Mouse (Mus musculus) liver, embryonic 15.5 days (tissue): ENCODE measurements around the gene Gpr107. TPM values are rescaled to one million over a fixed set of nuclear protein-coding genes. Genes with fewer than 3 reads are reported as not detected.

Source experiments
- ATAC-seq: fragments of 200-750 bp; cut with Nextera tagmentation; 2 replicates; pipeline ENCODE4 v1.8.0; 2017; ENCODE audit warnings: moderate number of reproducible peaks, mild to moderate bottlenecking, moderate library complexity; ENCODE audit not compliant: insufficient read depth
- H3K27ac ChIP-seq: fragments of 300-500 bp; sonication (generic); replicated peaks from 2 replicates; pipeline ENCODE4 v1.5.1; 2015; ENCODE audit warnings: mild to moderate bottlenecking, inconsistent platforms
- H3K27me3 ChIP-seq: fragments of 300-500 bp; sonication (generic); 2 replicates; pipeline ENCODE4 v1.6.1; 2015; ENCODE audit warnings: mild to moderate bottlenecking, inconsistent platforms
- H3K36me3 ChIP-seq: fragments of 300-500 bp; sonication (generic); replicated peaks from 2 replicates; pipeline ENCODE4 v1.6.1; 2015; ENCODE audit warnings: moderate library complexity, mild to moderate bottlenecking, inconsistent platforms
- H3K4me1 ChIP-seq: fragments of 300-500 bp; sonication (generic); replicated peaks from 2 replicates; pipeline ENCODE4 v1.6.1; 2015; ENCODE audit warnings: inconsistent platforms
- H3K4me2 ChIP-seq: fragments of 300-500 bp; sonication (generic); 2 replicates; pipeline ENCODE4 v1.6.1; 2015; ENCODE audit warnings: moderate library complexity, mild to moderate bottlenecking, inconsistent platforms
- H3K4me3 ChIP-seq: fragments of 300-500 bp; sonication (generic); replicated peaks from 2 replicates; pipeline ENCODE4 v1.5.1; 2015; ENCODE audit warnings: mild to moderate bottlenecking, inconsistent platforms
- H3K9ac ChIP-seq: fragments of 300-500 bp; sonication (generic); 2 replicates; pipeline ENCODE4 v1.6.1; 2015; ENCODE audit warnings: moderate library complexity, mild to moderate bottlenecking, inconsistent platforms
- H3K9me3 ChIP-seq: fragments of 300-500 bp; sonication (generic); replicated peaks from 2 replicates; pipeline ENCODE4 v1.6.1; 2016; ENCODE audit warnings: inconsistent platforms
- WGBS: fragments of 180-500 bp; shearing (Covaris S2); methylation state at CpG from one replicate; pipeline ENCODE4 v1.1.7; 2015; ENCODE audit warnings: mixed read lengths; ENCODE audit not compliant: insufficient replicate concordance; 5-methylcytosine and 5-hydroxymethylcytosine counted together
- polyA plus RNA-seq: library from polyadenylated mRNA; unstranded; fragments of >200 nt; fragmentation: Nextera tagmentation; extraction: Ambion mirVana; gene quantifications from 2 replicates; pipeline ENCODE4 v1.2.1, GENCODE M21; 2015

The Gpr107 gene
- polyA plus RNA-seq, 1 experiment from 2014 or later, result 10.4 TPM

DNA sequence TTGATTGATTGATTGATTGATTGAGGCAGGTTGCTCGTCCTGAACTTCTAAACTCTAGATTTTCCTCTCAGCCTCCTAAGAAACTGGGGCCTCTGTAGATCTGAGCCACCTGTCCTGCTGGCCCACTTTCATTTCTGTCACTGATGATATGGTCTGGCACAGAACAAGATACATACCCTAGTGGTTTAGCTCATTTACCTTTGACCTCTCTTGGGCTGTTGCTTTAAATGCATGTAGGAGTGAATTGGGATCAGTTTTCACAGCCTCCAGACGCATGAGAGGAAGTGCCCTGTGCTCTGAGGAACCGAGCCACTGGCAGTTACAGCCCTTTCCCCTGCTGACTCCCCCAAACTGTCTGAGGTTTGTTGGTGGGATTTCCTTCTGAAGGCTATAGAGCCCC is 50.2 kb downstream of the Gpr107 start:
- no peak for ATAC-seq
- peak overlapping the region; percentile 12; the same call in 1 of the 2 replicates for H3K9ac ChIP-seq

DNA sequence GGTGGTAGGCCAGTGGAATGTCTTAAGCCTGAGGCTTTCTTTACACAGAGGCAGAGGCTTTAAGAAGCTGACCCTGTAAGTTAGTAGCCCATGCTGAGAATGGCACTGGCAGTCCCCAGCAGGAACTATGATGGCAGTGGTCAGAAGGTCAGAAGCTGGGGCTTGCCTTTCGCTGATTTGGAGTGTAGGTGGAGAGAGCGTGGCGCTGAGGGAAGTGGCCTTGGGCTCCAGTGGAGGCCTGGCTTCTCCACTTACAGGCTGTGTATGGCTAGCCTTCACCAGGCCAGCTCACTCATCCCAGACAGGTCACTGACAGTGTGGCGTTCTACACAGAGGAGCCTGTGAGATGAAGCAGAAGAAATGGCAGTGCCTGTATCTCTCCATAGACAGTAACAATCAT is 50.8 kb downstream of the Gpr107 start:
- 74% methylated on average over 4 of the region's 4 CpGs for WGBS
- no peak overlapping the region for H3K4me2 ChIP-seq
- H3K27ac ChIP-seq, result peak overlapping the region; percentile 69
- H3K9ac ChIP-seq, result no peak overlapping the region
- H3K9me3 ChIP-seq, result no peaks in the 10 kb centered on the region
- H3K27me3 ChIP-seq, result no peaks in the 10 kb centered on the region
- ATAC-seq, result no peak
- peaks cover 21% of the 10 kb centered on the region for H3K4me1 ChIP-seq
- H3K36me3 ChIP-seq, result peaks cover 3% of the 10 kb centered on the region; the same call in 1 of the 2 replicates
- no peak overlapping the region for H3K4me3 ChIP-seq

More for the DNA sequence above, 50.2 kb downstream of the Gpr107 start:
- Histone ChIP-seq H3K4me3 (no peak overlapping the region), H3K27me3 (no peaks in the 10 kb centered on the region), H3K9me3 (no peaks in the 10 kb centered on the region), H3K27ac (peak overlapping the region; percentile 69), H3K36me3 (0 out of 2 replicates have a peak, but pooled peaks cover 5% of the 10 kb centered on the region), H3K4me2 (no peak overlapping the region), H3K4me1 (peaks cover 21% of the 10 kb centered on the region)
- 31% methylated on average over 3 of the region's 3 CpGs for WGBS

DNA sequence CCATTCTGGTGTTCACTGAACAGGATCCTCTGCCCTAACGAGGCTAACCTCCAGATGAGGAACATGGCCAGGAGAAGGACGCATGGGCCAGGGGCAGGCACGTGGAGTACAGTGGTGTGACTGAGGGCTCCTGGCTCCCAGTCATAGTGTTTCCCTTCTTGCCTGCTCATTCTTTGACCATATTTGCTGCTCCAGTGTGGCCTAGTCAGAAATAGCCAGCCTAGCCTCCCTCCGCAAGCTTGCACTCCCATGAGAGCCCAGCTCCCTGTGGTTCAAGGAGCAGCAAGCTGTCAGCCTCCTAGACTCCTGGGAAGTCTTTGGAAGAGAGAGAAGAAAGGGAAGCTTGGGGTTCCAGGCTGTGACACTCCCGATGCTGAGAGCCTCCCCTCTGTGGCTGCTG is 52.6 kb downstream of the Gpr107 start:
- Histone ChIP-seq H3K4me1 (peaks cover 21% of the 10 kb centered on the region), H3K9ac (no peak overlapping the region), H3K9me3 (no peaks in the 10 kb centered on the region), H3K27me3 (no peaks in the 10 kb centered on the region), H3K27ac (no peak overlapping the region), H3K36me3 (peaks cover 12% of the 10 kb centered on the region; the same call in 1 of the 2 replicates), H3K4me3 (no peak overlapping the region), H3K4me2 (no peak overlapping the region)
- ATAC-seq, result no peak
- WGBS, result 66% methylated on average over 5 of the region's 5 CpGs

DNA sequence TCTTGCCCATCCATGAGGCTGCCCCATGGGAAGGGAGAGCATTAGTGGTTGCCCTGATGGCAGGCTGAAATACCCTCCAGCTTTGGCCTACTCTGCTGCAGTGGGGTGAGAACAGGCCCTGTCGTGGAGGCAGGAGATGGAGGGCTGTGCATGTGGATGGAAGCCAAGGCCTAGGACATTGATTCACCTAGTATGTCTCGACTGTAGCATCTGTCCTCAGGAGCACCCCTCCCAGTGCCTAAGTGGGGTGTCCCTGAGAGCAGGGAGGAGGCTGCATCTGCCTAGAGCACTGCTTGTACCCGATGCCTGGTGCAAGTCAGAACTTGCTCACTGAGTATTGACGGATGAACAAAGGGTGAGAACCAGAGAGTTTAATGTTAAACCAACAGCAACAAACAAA is 54.1 kb downstream of the Gpr107 start:
- no peak overlapping the region for H3K9ac ChIP-seq
- no peak for ATAC-seq
- WGBS, result 70% methylated on average over 4 of the region's 4 CpGs
- no peak overlapping the region for H3K27ac ChIP-seq
- no peak overlapping the region for H3K4me3 ChIP-seq
- no peak overlapping the region for H3K4me2 ChIP-seq
- no peaks in the 10 kb centered on the region for H3K27me3 ChIP-seq
- peaks cover 19% of the 10 kb centered on the region; the same call in 1 of the 2 replicates for H3K36me3 ChIP-seq
- H3K9me3 ChIP-seq, result no peaks in the 10 kb centered on the region
- H3K4me1 ChIP-seq, result peaks cover 20% of the 10 kb centered on the region

DNA sequence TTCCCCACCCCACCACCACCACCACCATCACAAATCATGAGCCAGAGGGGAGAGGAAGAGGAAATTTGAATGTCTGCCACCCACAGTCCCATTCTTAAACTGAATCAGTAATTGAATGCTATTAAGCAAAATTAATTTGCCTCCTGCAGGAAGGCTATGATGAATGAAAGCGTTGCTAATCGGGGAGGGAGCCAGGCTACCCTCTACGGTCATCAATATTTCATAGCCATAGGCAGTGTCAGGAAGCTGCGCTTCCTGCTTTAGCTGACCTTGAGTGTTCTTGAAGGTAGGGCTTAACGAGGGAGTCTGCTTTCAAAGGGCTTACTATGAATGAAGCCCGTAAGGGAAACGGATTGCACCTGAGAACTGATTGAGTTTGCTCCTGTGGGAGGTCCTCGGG is 54.8 kb downstream of the Gpr107 start:
- 68% methylated on average over 8 of the region's 8 CpGs for WGBS
- H3K27me3 ChIP-seq, result no peaks in the 10 kb centered on the region
- H3K4me2 ChIP-seq, result no peak overlapping the region
- H3K4me1 ChIP-seq, result peaks cover 18% of the 10 kb centered on the region
- no peak overlapping the region for H3K9ac ChIP-seq
- H3K27ac ChIP-seq, result no peak overlapping the region
- peaks cover 20% of the 10 kb centered on the region; the same call in 1 of the 2 replicates for H3K36me3 ChIP-seq
- no peak for ATAC-seq
- no peaks in the 10 kb centered on the region for H3K9me3 ChIP-seq
- H3K4me3 ChIP-seq, result no peak overlapping the region

DNA sequence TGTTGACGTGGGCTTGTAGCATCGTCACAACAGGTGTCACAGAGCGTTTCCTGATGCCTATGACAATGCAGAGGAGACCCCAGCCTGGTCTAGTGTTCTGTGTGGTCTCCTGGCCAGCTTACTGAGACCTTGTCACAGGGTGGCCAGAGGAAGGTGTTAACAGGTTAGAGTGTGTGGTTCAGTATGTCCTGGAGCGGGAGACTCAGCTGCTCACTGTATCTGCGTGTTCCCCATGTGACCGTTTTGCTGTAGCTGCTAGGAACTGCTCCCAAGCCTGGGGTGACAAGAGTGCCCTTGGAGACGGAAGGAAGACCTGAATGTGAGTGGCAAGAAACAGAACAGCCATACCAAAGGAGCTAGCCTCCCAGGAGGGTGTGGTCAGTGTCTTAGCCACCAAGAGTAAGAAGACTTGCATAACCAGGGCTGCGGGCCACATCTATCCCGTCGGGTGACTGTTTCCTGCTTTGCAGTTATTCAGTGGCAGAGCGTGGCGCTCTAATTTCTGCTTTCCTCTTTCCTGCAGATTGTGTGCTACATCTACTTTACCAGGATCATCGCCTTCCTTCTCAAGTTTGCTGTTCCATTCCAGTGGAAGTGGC is 56.5 kb downstream of the Gpr107 start:
- Histone ChIP-seq H3K4me3 (no peak overlapping the region), H3K4me1 (0 out of 2 replicates have a peak, but pooled peaks cover 7% of the 10 kb centered on the region), H3K9me3 (no peaks in the 10 kb centered on the region), H3K4me2 (no peak overlapping the region), H3K27me3 (no peaks in the 10 kb centered on the region), H3K9ac (no peak overlapping the region), H3K36me3 (peaks cover 27% of the 10 kb centered on the region; the same call in 1 of the 2 replicates), H3K27ac (no peak overlapping the region)
- 68% methylated on average over 13 of the region's 13 CpGs for WGBS
- no peak for ATAC-seq

DNA sequence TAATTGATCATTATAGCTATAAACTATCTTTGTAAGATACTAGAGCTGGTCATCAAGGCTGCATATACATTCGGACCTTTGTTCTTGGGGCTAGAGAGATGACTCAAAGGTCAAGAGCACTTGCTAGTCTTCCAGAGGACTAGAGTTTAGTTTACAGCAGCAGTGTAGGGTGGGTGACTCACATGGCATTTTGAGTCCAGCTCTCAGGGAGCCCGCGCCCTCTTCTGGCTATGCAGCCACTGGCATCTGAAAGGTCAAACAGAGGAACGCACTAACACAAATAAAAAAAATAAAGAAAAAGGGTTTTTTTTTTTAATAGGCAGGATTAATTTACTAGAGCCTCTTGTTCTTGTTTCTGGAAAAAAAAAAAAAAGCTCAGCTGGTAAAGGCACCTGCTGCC is 57.4 kb downstream of the Gpr107 start:
- ATAC-seq, result no peak
- H3K4me2 ChIP-seq, result no peak overlapping the region
- H3K36me3 ChIP-seq, result peaks cover 33% of the 10 kb centered on the region; the same call in 1 of the 2 replicates
- H3K9ac ChIP-seq, result no peak overlapping the region
- WGBS, result 80% methylated on average over 4 of the region's 4 CpGs
- H3K27me3 ChIP-seq, result no peaks in the 10 kb centered on the region
- no peaks in the 10 kb centered on the region for H3K9me3 ChIP-seq
- 0 out of 2 replicates have a peak, but pooled peaks cover 7% of the 10 kb centered on the region for H3K4me1 ChIP-seq
- no peak overlapping the region for H3K27ac ChIP-seq
- H3K4me3 ChIP-seq, result no peak overlapping the region

DNA sequence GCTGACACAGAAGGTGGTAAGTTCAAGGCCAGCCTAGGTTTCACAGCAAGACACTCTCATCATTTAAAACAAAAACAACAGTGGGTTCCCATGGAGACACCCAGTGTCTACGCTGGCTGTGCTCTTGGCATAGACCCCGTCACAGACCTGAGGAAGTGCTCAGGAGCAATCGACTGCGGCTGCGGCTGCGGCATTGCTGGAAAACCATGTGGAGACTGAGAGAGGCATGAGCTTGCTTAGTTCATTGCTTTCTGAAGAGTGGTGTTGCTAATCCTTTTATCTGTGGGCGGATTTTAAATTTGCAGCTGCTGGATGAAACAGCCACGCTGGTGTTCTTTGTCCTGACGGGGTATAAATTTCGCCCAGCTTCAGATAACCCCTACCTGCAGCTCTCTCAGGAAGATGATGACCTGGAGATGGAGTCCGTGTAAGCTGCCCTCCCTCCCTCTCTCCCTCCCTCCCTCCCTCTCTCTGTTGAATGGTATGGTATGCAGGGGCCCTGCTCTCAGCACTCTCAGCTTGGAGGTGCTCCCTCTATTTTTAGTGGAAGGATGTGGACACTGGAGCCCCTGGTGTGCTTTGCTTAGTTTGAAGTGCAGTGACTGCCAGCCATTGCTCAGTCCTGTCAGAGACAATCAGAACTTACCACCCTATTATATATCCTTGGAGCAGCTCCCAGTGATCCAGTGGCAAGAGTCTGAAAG is 58.2 kb downstream of the Gpr107 start:
- Histone ChIP-seq H3K9ac (no peak overlapping the region), H3K4me1 (0 out of 2 replicates have a peak, but pooled peaks cover 7% of the 10 kb centered on the region), H3K36me3 (peaks cover 40% of the 10 kb centered on the region; the same call in 1 of the 2 replicates), H3K4me2 (no peak overlapping the region), H3K4me3 (no peak overlapping the region), H3K9me3 (no peaks in the 10 kb centered on the region), H3K27ac (no peak overlapping the region), H3K27me3 (no peaks in the 10 kb centered on the region)
- ATAC-seq, result no peak
- 78% methylated on average over 11 of the region's 11 CpGs for WGBS

DNA sequence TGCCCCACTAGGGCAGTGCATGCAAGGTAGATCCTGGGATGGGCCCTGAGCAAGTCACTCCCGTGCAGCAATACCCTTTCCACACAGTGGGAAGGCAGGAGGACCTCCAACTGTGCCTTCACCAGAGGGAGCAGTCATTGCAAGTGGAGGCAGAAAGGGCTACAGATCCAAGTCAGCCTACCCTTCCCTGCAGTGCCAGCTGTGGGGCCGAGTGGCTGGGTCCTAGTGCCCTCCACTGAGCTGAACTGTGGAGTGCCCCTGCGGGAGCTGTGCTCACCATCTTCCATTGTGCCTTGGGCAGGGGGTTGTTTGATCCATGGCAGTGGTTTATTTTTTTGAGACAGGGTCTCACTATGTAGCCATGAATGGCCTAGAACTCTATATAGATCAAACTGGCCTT is 59.1 kb downstream of the Gpr107 start:
- Histone ChIP-seq H3K9me3 (no peaks in the 10 kb centered on the region), H3K27ac (no peak overlapping the region), H3K4me1 (0 out of 2 replicates have a peak, but pooled peaks cover under 1% of the 10 kb centered on the region), H3K4me2 (no peak overlapping the region), H3K27me3 (no peaks in the 10 kb centered on the region), H3K36me3 (peaks cover 40% of the 10 kb centered on the region; the same call in 1 of the 2 replicates), H3K4me3 (no peak overlapping the region), H3K9ac (no peak overlapping the region)
- 60% methylated on average over 3 of the region's 3 CpGs for WGBS
- no peak for ATAC-seq

DNA sequence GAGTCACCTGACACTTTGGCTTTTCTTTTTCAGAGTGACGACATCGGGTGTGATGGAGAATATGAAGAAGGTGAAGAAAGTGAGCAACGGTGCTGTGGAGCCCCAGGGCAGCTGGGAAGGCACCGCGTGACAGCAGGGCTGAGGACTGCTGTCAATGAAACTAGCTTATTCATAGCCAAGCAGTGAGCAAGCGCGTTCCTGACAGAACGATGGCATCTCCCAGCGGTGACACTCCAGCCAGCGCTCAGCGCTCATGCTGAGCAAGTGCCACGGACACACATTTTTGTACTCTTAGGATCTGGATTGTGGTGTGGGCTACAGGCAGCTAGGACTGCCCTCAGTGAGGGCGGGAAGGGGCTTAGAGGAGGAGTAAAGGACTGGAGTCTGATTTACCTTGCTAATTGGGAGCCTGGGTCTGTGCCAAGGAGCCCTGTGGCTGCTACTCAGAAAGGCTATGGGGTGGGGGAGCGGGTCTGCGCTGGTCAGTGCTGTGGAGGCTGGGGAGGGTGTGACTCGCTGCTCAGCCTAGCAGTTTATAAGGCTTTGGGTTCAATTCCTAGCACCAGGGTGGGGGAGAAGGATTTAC is 62.2 kb downstream of the Gpr107 start:
- H3K9ac ChIP-seq, result no peak overlapping the region
- no peak for ATAC-seq
- no peak overlapping the region for H3K4me3 ChIP-seq
- H3K27me3 ChIP-seq, result no peaks in the 10 kb centered on the region
- H3K9me3 ChIP-seq, result no peaks in the 10 kb centered on the region
- no peak overlapping the region for H3K4me2 ChIP-seq
- peaks cover 28% of the 10 kb centered on the region; the same call in 1 of the 2 replicates for H3K36me3 ChIP-seq
- H3K4me1 ChIP-seq, result no peaks in the 10 kb centered on the region
- no peak overlapping the region for H3K27ac ChIP-seq
- WGBS, result 88% methylated on average over 16 of the region's 16 CpGs

DNA sequence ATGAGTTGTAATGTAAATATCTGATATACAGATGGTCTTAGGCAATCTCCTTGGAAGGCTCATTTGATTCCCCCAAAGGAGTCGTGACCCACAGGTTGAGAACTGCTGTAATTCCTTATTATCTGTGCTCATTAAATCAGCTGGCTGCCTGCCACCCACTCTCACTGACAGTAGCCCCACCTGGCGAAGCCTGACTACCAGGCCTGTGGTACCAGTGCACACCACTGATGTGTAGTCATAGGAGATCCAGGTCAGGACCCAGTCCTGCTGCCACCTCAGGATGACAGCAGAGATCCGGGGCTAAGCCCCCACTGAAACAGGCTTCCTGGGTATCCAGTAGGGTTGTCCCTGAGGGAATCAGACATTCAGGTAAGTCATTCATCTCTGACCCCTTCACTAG is 66.5 kb downstream of the Gpr107 start:
- no peak for ATAC-seq
- H3K27ac ChIP-seq, result no peak overlapping the region
- no peak overlapping the region for H3K9ac ChIP-seq
- H3K9me3 ChIP-seq, result no peaks in the 10 kb centered on the region
- no peaks in the 10 kb centered on the region for H3K4me1 ChIP-seq
- no peak overlapping the region for H3K4me2 ChIP-seq
- 0 out of 2 replicates have a peak, but pooled peaks cover 13% of the 10 kb centered on the region for H3K36me3 ChIP-seq
- no peak overlapping the region for H3K4me3 ChIP-seq
- no peaks in the 10 kb centered on the region for H3K27me3 ChIP-seq
- WGBS, result 59% methylated on average over 3 of the region's 3 CpGs
